Mouse (Mus musculus): ENCODE results near the gene Popdc3.

DNA sequence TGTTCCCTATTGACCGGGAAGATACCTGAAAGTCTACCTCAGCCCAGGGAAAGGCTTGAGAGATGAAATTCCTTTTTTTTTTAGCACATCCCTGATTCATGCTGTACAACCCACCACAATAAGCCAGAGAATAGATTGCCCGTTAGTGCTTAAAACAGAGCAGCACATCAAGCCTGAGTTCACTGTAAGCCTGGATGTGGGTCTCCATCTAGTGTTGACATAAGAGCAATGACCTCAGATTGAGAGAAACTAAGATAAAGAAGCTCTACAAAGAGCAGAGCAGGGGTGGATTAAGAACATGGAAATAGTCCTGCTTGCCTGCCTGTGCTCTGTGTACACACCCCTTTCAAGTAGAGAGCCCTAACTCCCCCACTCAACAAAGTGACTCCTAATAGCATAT lies 7.6 kb downstream of the Popdc3 start:
- no peak for TF ChIP-seq POLR2A (IDR thresholded peaks at IDR 0.05; ENCODE audit: borderline replicate concordance, low read depth, low read length)
- no peak for TF ChIP-seq CTCF (IDR thresholded peaks at IDR 0.05; ENCODE audit: low read depth, low read length)

Measured in bone marrow macrophage, adult 2 months (primary cell).